Mouse (Mus musculus): ENCODE data around the gene Wdr61. TPM values are rescaled to one million over a fixed set of nuclear protein-coding genes. Genes with fewer than 3 reads are reported as not detected.

Wdr61 gene
- polyA plus RNA-seq, 1 experiment, result 49.7 TPM

- WGBS, result 88% methylated on average over 14 of the region's 14 CpGs
- no peak for TF ChIP-seq CTCF (IDR thresholded peaks at IDR 0.05; ENCODE audit: borderline replicate concordance, control insufficient read depth, extremely low read depth, insufficient read depth, low read length, poor library complexity)
- no peaks in the 10 kb centered on the region for H3K27me3 ChIP-seq (ENCODE audit: control insufficient read depth, insufficient read depth, low read length)
- H3K4me1 ChIP-seq (replicated peaks; ENCODE audit: control insufficient read depth, insufficient read depth, low read length), result no peaks in the 10 kb centered on the region
- no peak for DNase-seq
- H3K4me3 ChIP-seq (ENCODE audit: control insufficient read depth, insufficient read depth, low read length), result no peak overlapping the region
- H3K36me3 ChIP-seq (ENCODE audit: control insufficient read depth, insufficient read depth, low read length), result no peaks in the 10 kb centered on the region
- no peak overlapping the region for H3K27ac ChIP-seq (ENCODE audit: control insufficient read depth, insufficient read depth, low read length)
Measured at GRCm38 (mm10) chr9:54687246-54688236, 46.8 kb downstream of the Wdr61 start.

GRCm38 (mm10) chr9:54683814-54684605 is 50.3 kb downstream of the Wdr61 start:
- no peaks in the 10 kb centered on the region for H3K27me3 ChIP-seq (ENCODE audit: control insufficient read depth, insufficient read depth, low read length)
- no peak overlapping the region for H3K4me3 ChIP-seq (ENCODE audit: control insufficient read depth, insufficient read depth, low read length)
- H3K36me3 ChIP-seq (ENCODE audit: control insufficient read depth, insufficient read depth, low read length), result no peaks in the 10 kb centered on the region
- 76% methylated on average over 7 of the region's 7 CpGs for WGBS
- TF ChIP-seq CTCF (IDR thresholded peaks at IDR 0.05; ENCODE audit: borderline replicate concordance, control insufficient read depth, extremely low read depth, insufficient read depth, low read length, poor library complexity) (no peak), POLR2A (IDR thresholded peaks at IDR 0.05; ENCODE audit: control insufficient read depth, extremely low read depth, insufficient read depth, low read length, poor library complexity) (no peak)
- no peak for DNase-seq
- H3K27ac ChIP-seq (ENCODE audit: control insufficient read depth, insufficient read depth, low read length), result no peak overlapping the region
- H3K4me1 ChIP-seq (replicated peaks; ENCODE audit: control insufficient read depth, insufficient read depth, low read length), result no peaks in the 10 kb centered on the region

- 48% methylated on average over 2 of the region's 4 CpGs for WGBS
- no peak for DNase-seq
- Histone ChIP-seq H3K4me3 (ENCODE audit: control insufficient read depth, insufficient read depth, low read length) (no peak overlapping the region), H3K27me3 (ENCODE audit: control insufficient read depth, insufficient read depth, low read length) (no peaks in the 10 kb centered on the region), H3K36me3 (ENCODE audit: control insufficient read depth, insufficient read depth, low read length) (no peaks in the 10 kb centered on the region), H3K4me1 (replicated peaks; ENCODE audit: control insufficient read depth, insufficient read depth, low read length) (no peaks in the 10 kb centered on the region), H3K27ac (ENCODE audit: control insufficient read depth, insufficient read depth, low read length) (no peak overlapping the region)
- no peak for TF ChIP-seq POLR2A (IDR thresholded peaks at IDR 0.05; ENCODE audit: control insufficient read depth, extremely low read depth, insufficient read depth, low read length, poor library complexity)
- TF ChIP-seq CTCF (IDR thresholded peaks at IDR 0.05; ENCODE audit: borderline replicate concordance, control insufficient read depth, extremely low read depth, insufficient read depth, low read length, poor library complexity), result no peak
Measured at GRCm38 (mm10) chr9:54682846-54683245, 51.5 kb downstream of the Wdr61 start.

DNA sequence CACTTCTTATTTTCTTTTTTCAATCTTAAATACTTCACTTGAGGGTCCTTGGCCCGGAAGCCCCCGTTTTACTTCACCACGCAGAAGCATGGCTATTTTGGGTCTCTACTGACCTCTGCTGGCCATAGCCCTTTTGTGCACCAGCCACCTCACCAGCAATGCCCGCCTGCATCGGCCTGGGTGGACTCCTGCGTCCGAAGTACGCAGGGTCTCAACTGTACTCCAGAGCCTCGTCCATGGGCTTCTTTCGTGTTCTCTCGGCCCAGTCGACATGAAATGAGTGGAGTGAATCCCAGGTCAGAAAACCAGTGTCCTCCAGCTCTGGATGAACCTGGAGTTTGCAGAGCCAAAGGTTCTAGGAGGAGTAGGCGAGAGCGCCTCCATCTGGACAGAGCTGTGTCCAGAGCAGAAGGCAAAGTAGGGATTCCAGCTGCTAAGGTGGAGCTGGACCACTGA is 57.8 kb downstream of the Wdr61 start:
- Histone ChIP-seq H3K4me1 (replicated peaks; ENCODE audit: control insufficient read depth, insufficient read depth, low read length) (no peaks in the 10 kb centered on the region), H3K27ac (ENCODE audit: control insufficient read depth, insufficient read depth, low read length) (no peak overlapping the region), H3K4me3 (ENCODE audit: control insufficient read depth, insufficient read depth, low read length) (no peak overlapping the region), H3K27me3 (ENCODE audit: control insufficient read depth, insufficient read depth, low read length) (no peaks in the 10 kb centered on the region), H3K36me3 (ENCODE audit: control insufficient read depth, insufficient read depth, low read length) (no peaks in the 10 kb centered on the region)
- WGBS, result 6% methylated on average over 14 of the region's 14 CpGs
- TF ChIP-seq CTCF (IDR thresholded peaks at IDR 0.05; ENCODE audit: borderline replicate concordance, control insufficient read depth, extremely low read depth, insufficient read depth, low read length, poor library complexity), result peak; percentile 82; the same call in 1 of the 2 replicates
- no peak for TF ChIP-seq POLR2A (IDR thresholded peaks at IDR 0.05; ENCODE audit: control insufficient read depth, extremely low read depth, insufficient read depth, low read length, poor library complexity)
- peak; percentile 64 for DNase-seq

GRCm38 (mm10) chr9:54673887-54674286 is 60.4 kb downstream of the Wdr61 start:
- Histone ChIP-seq H3K27me3 (ENCODE audit: control insufficient read depth, insufficient read depth, low read length) (no peaks in the 10 kb centered on the region), H3K27ac (ENCODE audit: control insufficient read depth, insufficient read depth, low read length) (no peak overlapping the region), H3K36me3 (ENCODE audit: control insufficient read depth, insufficient read depth, low read length) (no peaks in the 10 kb centered on the region), H3K4me3 (ENCODE audit: control insufficient read depth, insufficient read depth, low read length) (no peak overlapping the region), H3K4me1 (replicated peaks; ENCODE audit: control insufficient read depth, insufficient read depth, low read length) (no peaks in the 10 kb centered on the region)
- DNase-seq, result no peak
- WGBS, result 93% methylated on average over 13 of the region's 13 CpGs
- TF ChIP-seq POLR2A (IDR thresholded peaks at IDR 0.05; ENCODE audit: control insufficient read depth, extremely low read depth, insufficient read depth, low read length, poor library complexity) (no peak), CTCF (IDR thresholded peaks at IDR 0.05; ENCODE audit: borderline replicate concordance, control insufficient read depth, extremely low read depth, insufficient read depth, low read length, poor library complexity) (no peak)

GRCm38 (mm10) chr9:54671962-54672361 is 62.4 kb downstream of the Wdr61 start:
- WGBS, result 88% methylated on average over 3 of the region's 3 CpGs
- no peak overlapping the region for H3K4me3 ChIP-seq (ENCODE audit: control insufficient read depth, insufficient read depth, low read length)
- DNase-seq, result no peak
- H3K36me3 ChIP-seq (ENCODE audit: control insufficient read depth, insufficient read depth, low read length), result no peaks in the 10 kb centered on the region
- H3K27me3 ChIP-seq (ENCODE audit: control insufficient read depth, insufficient read depth, low read length), result no peaks in the 10 kb centered on the region
- H3K27ac ChIP-seq (ENCODE audit: control insufficient read depth, insufficient read depth, low read length), result no peak overlapping the region
- no peaks in the 10 kb centered on the region for H3K4me1 ChIP-seq (replicated peaks; ENCODE audit: control insufficient read depth, insufficient read depth, low read length)
- TF ChIP-seq POLR2A (IDR thresholded peaks at IDR 0.05; ENCODE audit: control insufficient read depth, extremely low read depth, insufficient read depth, low read length, poor library complexity), result no peak
- no peak for TF ChIP-seq CTCF (IDR thresholded peaks at IDR 0.05; ENCODE audit: borderline replicate concordance, control insufficient read depth, extremely low read depth, insufficient read depth, low read length, poor library complexity)

All from thymus, adult 2 months (tissue).